Mouse (Mus musculus) hindbrain, embryonic 10.5 days (tissue): ENCODE measurements around the gene Ccdc113. TPM values are rescaled to one million over a fixed set of nuclear protein-coding genes. Genes with fewer than 3 reads are reported as not detected.

ENCODE experiments used
- DNase-seq: peaks from one replicate; pipeline ENCODE4 v3.0.0-alpha.2; 2017; ENCODE audit warnings: low spot score
- H3K27ac ChIP-seq: fragments of 300-500 bp; sonication (generic); 2 replicates; pipeline ENCODE4 v1.5.1; 2016; ENCODE audit warnings: mild to moderate bottlenecking, moderate library complexity
- H3K27me3 ChIP-seq: fragments of 300-500 bp; sonication (generic); 2 replicates; pipeline ENCODE4 v1.6.1; 2016; ENCODE audit warnings: mild to moderate bottlenecking; ENCODE audit not compliant: poor library complexity, insufficient read depth, severe bottlenecking
- H3K36me3 ChIP-seq: fragments of 300-500 bp; sonication (generic); 2 replicates; pipeline ENCODE4 v1.6.1; 2016; ENCODE audit warnings: mild to moderate bottlenecking, moderate library complexity
- H3K4me1 ChIP-seq: fragments of 300-500 bp; sonication (generic); replicated peaks from 2 replicates; pipeline ENCODE4 v1.6.1; 2016; ENCODE audit warnings: mild to moderate bottlenecking
- H3K4me3 ChIP-seq: fragments of 300-500 bp; sonication (generic); 2 replicates; pipeline ENCODE4 v1.5.1; 2016; ENCODE audit warnings: mild to moderate bottlenecking, moderate library complexity
- H3K9me3 ChIP-seq: fragments of 300-500 bp; sonication (generic); 2 replicates; pipeline ENCODE4 v1.6.1; 2016; ENCODE audit warnings: mild to moderate bottlenecking, moderate library complexity
- WGBS: fragments of 180-500 bp; shearing (Covaris S2); methylation state at CpG from one replicate; pipeline ENCODE4 v1.1.7; 2016; 5-methylcytosine and 5-hydroxymethylcytosine counted together
- polyA plus RNA-seq: library from polyadenylated mRNA; unstranded; fragments of >200 nt; fragmentation: Nextera tagmentation; extraction: Ambion mirVana; gene quantifications from 2 replicates; pipeline ENCODE4 v1.2.1, GENCODE M21; 2016

The Ccdc113 gene
- polyA plus RNA-seq, 1 experiment from 2014 or later = 2.6 TPM

GRCm38 (mm10) chr8:95505606-95506005, 28.3 kb upstream of the Ccdc113 start:
- Histone ChIP-seq H3K9me3 (no peaks in the 10 kb centered on the region), H3K36me3 (no peaks in the 10 kb centered on the region), H3K27me3 (no peaks in the 10 kb centered on the region), H3K4me1 (peaks cover 4% of the 10 kb centered on the region; the same call in 1 of the 2 replicates), H3K4me3 (no peak overlapping the region), H3K27ac (no peak overlapping the region)
- DNase-seq = no peak
- 77% methylated on average over 3 of the region's 3 CpGs for WGBS

DNA sequence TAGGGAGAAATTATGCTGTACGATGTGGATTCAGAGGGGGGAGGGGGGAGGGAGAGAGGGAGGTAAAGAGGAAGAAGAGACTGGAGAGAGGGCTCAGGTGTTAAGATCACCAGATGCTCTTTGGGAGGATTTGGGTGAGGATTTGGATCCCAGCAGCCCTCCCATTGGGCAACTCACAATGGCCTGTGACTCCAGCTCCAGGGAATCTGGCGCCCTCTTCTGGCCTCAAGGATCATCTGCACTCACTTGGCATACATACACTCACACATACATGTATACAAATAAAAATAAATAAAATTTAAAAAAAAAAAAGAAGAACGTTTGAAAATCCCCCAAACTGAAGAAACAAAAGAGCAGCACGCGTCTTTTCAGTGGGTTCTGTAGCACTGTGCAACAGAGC, 27.6 kb upstream of the Ccdc113 start:
- 80% methylated on average over 5 of the region's 5 CpGs for WGBS
- H3K9me3 ChIP-seq = no peaks in the 10 kb centered on the region
- no peaks in the 10 kb centered on the region for H3K36me3 ChIP-seq
- no peaks in the 10 kb centered on the region for H3K27me3 ChIP-seq
- no peak overlapping the region for H3K4me3 ChIP-seq
- H3K4me1 ChIP-seq = peaks cover 4% of the 10 kb centered on the region; the same call in 1 of the 2 replicates
- no peak overlapping the region for H3K27ac ChIP-seq
- DNase-seq = no peak

GRCm38 (mm10) chr8:95512257-95512656, 21.6 kb upstream of the Ccdc113 start:
- peak; percentile 11 for DNase-seq
- H3K4me1 ChIP-seq = peaks cover 10% of the 10 kb centered on the region
- H3K4me3 ChIP-seq = no peak overlapping the region
- H3K27ac ChIP-seq = peak overlapping the region; percentile 59; the same call in 1 of the 2 replicates
- no peaks in the 10 kb centered on the region for H3K9me3 ChIP-seq
- H3K27me3 ChIP-seq = no peaks in the 10 kb centered on the region
- WGBS = 43% methylated on average over 4 of the region's 4 CpGs
- no peaks in the 10 kb centered on the region for H3K36me3 ChIP-seq

GRCm38 (mm10) chr8:95513219-95513618, 20.7 kb upstream of the Ccdc113 start:
- peaks cover 10% of the 10 kb centered on the region for H3K4me1 ChIP-seq
- no peak overlapping the region; the same call in 1 of the 2 replicates for H3K27ac ChIP-seq
- no peak overlapping the region for H3K4me3 ChIP-seq
- no peak for DNase-seq
- 79% methylated on average over 4 of the region's 4 CpGs for WGBS
- H3K36me3 ChIP-seq = no peaks in the 10 kb centered on the region
- H3K9me3 ChIP-seq = no peaks in the 10 kb centered on the region
- H3K27me3 ChIP-seq = no peaks in the 10 kb centered on the region

DNA sequence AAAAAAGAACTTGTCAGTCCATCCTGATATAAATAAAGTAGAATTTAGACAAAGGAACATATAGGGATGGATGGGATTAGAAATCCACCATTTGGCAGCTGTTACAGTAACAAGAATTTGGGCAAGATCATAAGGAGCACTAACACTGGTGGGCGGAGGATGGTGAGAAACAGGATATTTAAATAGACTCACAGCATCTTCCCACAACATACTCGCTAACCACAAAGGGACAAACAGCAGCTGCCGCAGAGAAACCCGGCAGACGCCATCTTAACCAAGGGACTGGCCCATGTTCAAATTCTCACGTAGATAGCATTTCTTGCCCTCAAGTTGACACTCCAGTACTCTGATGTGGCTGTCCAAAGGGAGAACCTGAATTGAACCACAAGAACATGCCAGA, 17.0 kb upstream of the Ccdc113 start:
- H3K9me3 ChIP-seq = 0 out of 2 replicates have a peak, but pooled peaks cover 2% of the 10 kb centered on the region
- WGBS = 92% methylated on average over 6 of the region's 6 CpGs
- no peak for DNase-seq

GRCm38 (mm10) chr8:95523991-95524390, 9.9 kb upstream of the Ccdc113 start:
- Histone ChIP-seq H3K9me3 (no peaks in the 10 kb centered on the region), H3K27me3 (no peaks in the 10 kb centered on the region), H3K36me3 (no peaks in the 10 kb centered on the region), H3K4me1 (peaks cover 10% of the 10 kb centered on the region; the same call in 1 of the 2 replicates), H3K4me3 (no peak overlapping the region), H3K27ac (no peak overlapping the region)
- 91% methylated on average over 4 of the region's 4 CpGs for WGBS
- DNase-seq = no peak

More for the DNA sequence above, 17.0 kb upstream of the Ccdc113 start:
- H3K27ac ChIP-seq = no peak overlapping the region
- H3K36me3 ChIP-seq = no peaks in the 10 kb centered on the region
- no peaks in the 10 kb centered on the region for H3K27me3 ChIP-seq
- H3K4me3 ChIP-seq = no peak overlapping the region
- peaks cover 7% of the 10 kb centered on the region for H3K4me1 ChIP-seq

DNA sequence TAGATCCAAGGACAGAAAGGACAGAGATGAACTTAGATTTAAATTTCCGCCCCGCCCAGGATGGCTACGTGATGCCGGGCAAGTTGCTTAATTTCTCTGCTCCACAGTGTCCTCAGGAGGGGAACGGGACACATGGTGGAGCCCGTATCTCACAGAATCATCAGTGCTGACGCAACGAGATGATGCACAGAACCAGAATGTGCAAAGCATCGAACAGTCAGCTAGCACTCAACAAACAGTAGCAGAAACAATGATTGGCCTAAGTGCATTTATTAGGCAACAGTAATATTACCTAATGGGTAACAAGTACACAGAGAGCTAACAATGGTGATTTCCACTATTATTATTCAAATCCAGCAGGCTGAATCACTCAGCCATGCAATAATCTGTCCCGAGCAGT, 5.7 kb upstream of the Ccdc113 start:
- H3K4me3 ChIP-seq = no peak overlapping the region
- no peaks in the 10 kb centered on the region for H3K36me3 ChIP-seq
- no peak for DNase-seq
- 80% methylated on average over 10 of the region's 10 CpGs for WGBS
- peaks cover 10% of the 10 kb centered on the region; the same call in 1 of the 2 replicates for H3K4me1 ChIP-seq
- no peaks in the 10 kb centered on the region; the same call in 1 of the 2 replicates for H3K27me3 ChIP-seq
- no peak overlapping the region for H3K27ac ChIP-seq
- H3K9me3 ChIP-seq = no peaks in the 10 kb centered on the region

DNA sequence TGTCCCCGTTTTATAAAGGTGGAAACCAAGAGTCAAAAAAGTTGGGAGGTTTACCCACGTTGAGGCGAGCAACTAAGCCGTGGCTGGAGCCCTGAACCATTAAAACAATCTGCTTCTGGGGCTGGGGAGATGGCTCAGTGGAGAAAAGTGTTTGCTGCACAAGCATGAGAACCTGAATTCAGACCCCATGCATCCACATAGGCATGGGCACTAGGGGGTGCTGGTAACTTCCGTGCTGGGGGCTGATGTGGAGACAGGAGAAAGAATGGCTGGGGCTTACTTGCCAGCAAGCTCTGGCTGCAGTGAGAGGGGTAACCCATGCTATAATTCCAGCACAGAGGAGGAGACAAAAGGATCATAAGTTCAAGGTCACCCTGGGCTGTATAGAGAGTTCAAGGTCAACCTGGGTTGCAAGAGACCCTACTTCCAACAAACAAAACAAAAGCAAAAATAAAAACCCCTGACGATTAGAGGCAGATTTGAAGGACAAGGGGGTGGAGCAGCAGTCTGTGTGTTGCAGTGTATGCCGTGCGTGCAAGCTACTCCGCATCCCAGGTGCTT, 5.1 kb upstream of the Ccdc113 start:
- WGBS = 65% methylated on average over 9 of the region's 9 CpGs
- Histone ChIP-seq H3K27me3 (no peaks in the 10 kb centered on the region; the same call in 1 of the 2 replicates), H3K9me3 (no peaks in the 10 kb centered on the region), H3K4me1 (peaks cover 14% of the 10 kb centered on the region), H3K4me3 (no peak overlapping the region), H3K27ac (no peak overlapping the region), H3K36me3 (no peaks in the 10 kb centered on the region)
- DNase-seq = no peak

DNA sequence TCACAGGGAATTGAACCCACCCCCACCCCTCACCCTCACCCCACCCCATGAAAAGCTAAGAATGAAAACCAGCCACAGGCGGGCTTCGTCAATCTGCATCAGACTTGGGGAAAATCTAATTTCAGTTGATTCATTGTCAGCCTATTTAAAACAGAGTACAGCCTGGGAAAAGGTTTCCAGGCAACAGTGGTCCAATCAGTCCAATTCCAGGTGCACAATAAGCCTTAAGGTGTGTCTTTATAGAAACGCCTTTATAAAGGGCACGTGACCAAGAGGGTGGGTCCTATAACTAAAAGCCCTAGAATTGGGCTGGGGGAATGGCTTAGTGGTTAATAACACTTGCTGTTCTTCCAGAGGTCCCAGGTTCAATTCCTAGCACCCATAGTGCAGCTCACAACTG, 1.7 kb upstream of the Ccdc113 start:
- Histone ChIP-seq H3K36me3 (no peaks in the 10 kb centered on the region), H3K4me1 (peaks cover 20% of the 10 kb centered on the region), H3K27ac (no peak overlapping the region), H3K4me3 (no peak overlapping the region), H3K27me3 (no peaks in the 10 kb centered on the region; the same call in 1 of the 2 replicates), H3K9me3 (no peaks in the 10 kb centered on the region)
- DNase-seq = no peak
- 76% methylated on average over 4 of the region's 4 CpGs for WGBS

- WGBS = 84% methylated on average over 5 of the region's 5 CpGs
- no peaks in the 10 kb centered on the region for H3K36me3 ChIP-seq
- H3K27ac ChIP-seq = no peak overlapping the region
- H3K9me3 ChIP-seq = no peaks in the 10 kb centered on the region
- no peak for DNase-seq
- H3K4me1 ChIP-seq = no peaks in the 10 kb centered on the region
- H3K27me3 ChIP-seq = no peaks in the 10 kb centered on the region
- no peak overlapping the region for H3K4me3 ChIP-seq
Measured at GRCm38 (mm10) chr8:95539487-95539886, 5.6 kb downstream of the Ccdc113 start.

GRCm38 (mm10) chr8:95542191-95542590, 8.3 kb downstream of the Ccdc113 start:
- H3K4me1 ChIP-seq = 0 out of 2 replicates have a peak, but pooled peaks cover 4% of the 10 kb centered on the region
- no peak for DNase-seq
- H3K36me3 ChIP-seq = no peaks in the 10 kb centered on the region
- H3K4me3 ChIP-seq = no peak overlapping the region
- H3K9me3 ChIP-seq = no peaks in the 10 kb centered on the region
- no peaks in the 10 kb centered on the region for H3K27me3 ChIP-seq
- WGBS = 95% methylated on average over 6 of the region's 6 CpGs
- no peak overlapping the region for H3K27ac ChIP-seq

DNA sequence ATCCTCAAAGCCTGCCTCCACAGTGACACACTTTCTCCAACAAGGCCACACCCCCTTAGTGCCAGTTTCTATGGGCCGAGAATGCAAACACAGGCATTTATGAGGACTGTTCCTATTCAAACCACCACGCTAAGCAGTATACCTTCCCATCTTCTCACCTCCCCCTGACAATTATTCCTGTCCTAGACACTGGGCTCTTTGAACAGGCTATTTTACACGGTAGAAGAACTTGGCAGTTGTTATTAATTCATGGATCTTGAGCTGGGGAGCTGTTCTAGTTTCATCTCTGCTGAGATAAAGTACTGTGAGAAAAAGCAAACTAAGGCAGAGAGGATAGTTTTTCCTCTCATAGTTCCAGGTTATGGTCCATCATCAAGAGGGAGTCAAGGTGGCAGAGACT, 9.2 kb downstream of the Ccdc113 start:
- Histone ChIP-seq H3K36me3 (no peaks in the 10 kb centered on the region), H3K4me1 (peaks cover 10% of the 10 kb centered on the region; the same call in 1 of the 2 replicates), H3K27me3 (no peaks in the 10 kb centered on the region), H3K4me3 (no peak overlapping the region), H3K27ac (no peak overlapping the region), H3K9me3 (no peaks in the 10 kb centered on the region)
- 83% methylated on average over 3 of the region's 3 CpGs for WGBS
- DNase-seq = no peak

DNA sequence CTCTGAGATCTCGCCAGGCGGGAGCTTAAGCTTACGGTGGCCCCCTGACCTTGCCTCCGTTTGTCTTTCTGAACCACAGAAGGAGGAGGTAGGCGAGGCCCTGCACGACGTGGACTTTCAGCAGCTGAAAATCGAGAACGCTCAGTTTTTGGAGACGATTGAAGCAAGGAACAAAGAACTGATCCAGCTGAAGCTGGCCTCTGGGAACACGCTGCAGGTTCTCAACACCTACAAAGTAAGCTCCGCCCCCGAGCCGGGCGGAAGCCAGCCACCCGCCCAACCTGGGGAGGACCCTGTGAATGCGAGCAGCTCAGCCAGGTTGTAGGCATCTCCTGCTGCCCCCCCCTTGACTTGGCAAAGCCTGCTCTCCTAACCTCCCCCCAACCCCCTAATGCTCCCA, 11.9 kb downstream of the Ccdc113 start:
- H3K27me3 ChIP-seq = no peaks in the 10 kb centered on the region
- no peaks in the 10 kb centered on the region for H3K36me3 ChIP-seq
- H3K4me1 ChIP-seq = peaks cover 29% of the 10 kb centered on the region
- H3K4me3 ChIP-seq = no peak overlapping the region
- 79% methylated on average over 17 of the region's 17 CpGs for WGBS
- no peaks in the 10 kb centered on the region for H3K9me3 ChIP-seq
- no peak for DNase-seq
- peak overlapping the region; percentile 23; the same call in 1 of the 2 replicates for H3K27ac ChIP-seq

DNA sequence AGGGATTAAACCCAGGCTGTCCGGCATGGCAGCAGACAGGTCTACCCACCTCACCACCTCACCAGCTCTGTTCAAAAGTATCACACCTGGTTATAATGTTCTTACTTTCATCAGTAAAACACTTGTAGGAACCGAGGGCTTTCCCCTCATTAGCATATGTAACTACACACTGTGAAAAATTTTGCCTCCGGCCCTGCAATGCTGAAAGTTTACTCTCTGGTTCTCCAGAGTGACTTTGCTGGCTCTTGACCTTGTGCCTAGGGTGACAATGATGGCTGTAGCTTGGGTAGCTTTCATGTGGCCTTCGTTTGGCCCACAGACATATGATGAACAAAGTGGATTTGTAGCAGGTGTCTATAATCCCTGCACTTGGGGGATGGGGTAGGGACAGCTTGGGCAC, 13.1 kb downstream of the Ccdc113 start:
- Histone ChIP-seq H3K4me1 (peaks cover 38% of the 10 kb centered on the region), H3K36me3 (no peaks in the 10 kb centered on the region), H3K27me3 (no peaks in the 10 kb centered on the region), H3K27ac (no peak overlapping the region), H3K9me3 (no peaks in the 10 kb centered on the region), H3K4me3 (no peak overlapping the region)
- WGBS = 96% methylated on average over 4 of the region's 4 CpGs
- DNase-seq = no peak
